Mouse (Mus musculus) lung, embryonic 15.5 days (tissue): ENCODE measurements around the gene Gm17490. TPM values are rescaled to one million over a fixed set of nuclear protein-coding genes. Genes with fewer than 3 reads are reported as not detected.

Source experiments
- ATAC-seq: fragments of 200-750 bp; cut with Nextera tagmentation; 2 replicates; pipeline ENCODE4 v1.8.0; 2017; ENCODE audit warnings: moderate number of reproducible peaks, borderline replicate concordance; ENCODE audit not compliant: low FRiP score, low TSS enrichment; ENCODE audit errors: extremely low read depth
- H3K27ac ChIP-seq: fragments of 300-500 bp; sonication (generic); 2 replicates; pipeline ENCODE4 v1.5.1; 2015; ENCODE audit warnings: moderate library complexity, mild to moderate bottlenecking, inconsistent platforms
- H3K27me3 ChIP-seq: fragments of 300-500 bp; sonication (generic); 2 replicates; pipeline ENCODE4 v1.6.1; 2015; ENCODE audit warnings: inconsistent platforms
- H3K36me3 ChIP-seq: fragments of 300-500 bp; sonication (generic); 2 replicates; pipeline ENCODE4 v1.6.1; 2015; ENCODE audit warnings: inconsistent platforms
- H3K4me1 ChIP-seq: fragments of 300-500 bp; sonication (generic); 2 replicates; pipeline ENCODE4 v1.6.1; 2015; ENCODE audit warnings: inconsistent platforms
- H3K4me2 ChIP-seq: fragments of 300-500 bp; sonication (generic); 2 replicates; pipeline ENCODE4 v1.6.1; 2015; ENCODE audit warnings: inconsistent platforms, mild to moderate bottlenecking, moderate library complexity
- H3K4me3 ChIP-seq: fragments of 300-500 bp; sonication (generic); 2 replicates; pipeline ENCODE4 v1.5.1; 2015; ENCODE audit warnings: mild to moderate bottlenecking, inconsistent platforms
- H3K9ac ChIP-seq: fragments of 300-500 bp; sonication (generic); 2 replicates; pipeline ENCODE4 v1.6.1; 2015; ENCODE audit warnings: inconsistent platforms
- H3K9me3 ChIP-seq: fragments of 300-500 bp; sonication (generic); 2 replicates; pipeline ENCODE4 v1.6.1; 2016; ENCODE audit warnings: inconsistent platforms
- WGBS: fragments of 180-500 bp; shearing (Covaris S2); methylation state at CpG from one replicate; pipeline ENCODE4 v1.1.7; 2015; 5-methylcytosine and 5-hydroxymethylcytosine counted together
- polyA plus RNA-seq: library from polyadenylated mRNA; unstranded; fragments of >200 nt; fragmentation: Nextera tagmentation; extraction: Ambion mirVana; gene quantifications from 2 replicates; pipeline ENCODE4 v1.2.1, GENCODE M21; 2015

The Gm17490 gene
- polyA plus RNA-seq, 1 experiment from 2014 or later: not detected

- no peak overlapping the region for H3K27ac ChIP-seq
- H3K9ac ChIP-seq: no peak overlapping the region
- H3K9me3 ChIP-seq: no peaks in the 10 kb centered on the region
- no peak overlapping the region for H3K4me3 ChIP-seq
- no peak overlapping the region for H3K4me2 ChIP-seq
- ATAC-seq: no peak
- H3K36me3 ChIP-seq: no peaks in the 10 kb centered on the region
- no peaks in the 10 kb centered on the region for H3K27me3 ChIP-seq
- WGBS: 22% methylated on average over 6 of the region's 6 CpGs
- no peaks in the 10 kb centered on the region for H3K4me1 ChIP-seq
These were observed 27.3 kb upstream of the Gm17490 start for GRCm38 (mm10) chr2:11653330-11653729.

- Histone ChIP-seq H3K27ac (no peak overlapping the region), H3K9ac (no peak overlapping the region), H3K4me1 (no peaks in the 10 kb centered on the region), H3K9me3 (no peaks in the 10 kb centered on the region), H3K27me3 (no peaks in the 10 kb centered on the region), H3K4me2 (no peak overlapping the region), H3K4me3 (no peak overlapping the region), H3K36me3 (no peaks in the 10 kb centered on the region)
- 64% methylated on average over 2 of the region's 2 CpGs for WGBS
- ATAC-seq: no peak
These were observed 26.7 kb upstream of the Gm17490 start for GRCm38 (mm10) chr2:11652780-11653179.

GRCm38 (mm10) chr2:11652196-11652595 is 26.1 kb upstream of the Gm17490 start:
- Histone ChIP-seq H3K27me3 (no peaks in the 10 kb centered on the region), H3K36me3 (no peaks in the 10 kb centered on the region), H3K4me1 (no peaks in the 10 kb centered on the region), H3K9me3 (no peaks in the 10 kb centered on the region), H3K4me3 (no peak overlapping the region), H3K27ac (no peak overlapping the region), H3K9ac (no peak overlapping the region), H3K4me2 (no peak overlapping the region)
- no peak for ATAC-seq
- 75% methylated on average over 3 of the region's 3 CpGs for WGBS

GRCm38 (mm10) chr2:11651476-11651875 is 25.4 kb upstream of the Gm17490 start:
- H3K4me1 ChIP-seq: no peaks in the 10 kb centered on the region

GRCm38 (mm10) chr2:11645297-11645696 is 19.2 kb upstream of the Gm17490 start:
- H3K4me3 ChIP-seq: no peak overlapping the region
- ATAC-seq: no peak
- WGBS: 78% methylated on average over 2 of the region's 2 CpGs

More at GRCm38 (mm10) chr2:11651476-11651875, 25.4 kb upstream of the Gm17490 start:
- no peak for ATAC-seq
- Histone ChIP-seq H3K36me3 (no peaks in the 10 kb centered on the region), H3K27me3 (no peaks in the 10 kb centered on the region), H3K4me3 (no peak overlapping the region), H3K4me2 (no peak overlapping the region), H3K9me3 (no peaks in the 10 kb centered on the region), H3K9ac (no peak overlapping the region), H3K27ac (no peak overlapping the region)
- 52% methylated on average over 3 of the region's 3 CpGs for WGBS

GRCm38 (mm10) chr2:11644057-11644456 is 18.0 kb upstream of the Gm17490 start:
- H3K27me3 ChIP-seq: no peaks in the 10 kb centered on the region
- no peak overlapping the region for H3K4me2 ChIP-seq
- H3K27ac ChIP-seq: no peak overlapping the region
- 66% methylated on average over 1 of the region's 1 CpGs for WGBS
- ATAC-seq: no peak
- no peak overlapping the region for H3K9ac ChIP-seq
- no peak overlapping the region for H3K4me3 ChIP-seq
- no peaks in the 10 kb centered on the region for H3K4me1 ChIP-seq
- no peaks in the 10 kb centered on the region for H3K36me3 ChIP-seq
- no peaks in the 10 kb centered on the region for H3K9me3 ChIP-seq

More at GRCm38 (mm10) chr2:11645297-11645696, 19.2 kb upstream of the Gm17490 start:
- no peaks in the 10 kb centered on the region for H3K9me3 ChIP-seq
- H3K9ac ChIP-seq: no peak overlapping the region
- H3K27ac ChIP-seq: no peak overlapping the region
- no peaks in the 10 kb centered on the region for H3K36me3 ChIP-seq
- H3K4me2 ChIP-seq: no peak overlapping the region
- no peaks in the 10 kb centered on the region for H3K4me1 ChIP-seq
- no peaks in the 10 kb centered on the region for H3K27me3 ChIP-seq

GRCm38 (mm10) chr2:11642451-11642941 is 16.4 kb upstream of the Gm17490 start, which contains the start of gene Il2ra:
Gene Il2ra, plus strand, starts transcription at chr2:11642807.
- no peak within 1 kb of the TSS for H3K27ac ChIP-seq
- no peak within 1 kb of the TSS for H3K4me2 ChIP-seq
- H3K4me3 ChIP-seq: no peak within 1 kb of the TSS
- ATAC-seq: no peak
- no peaks in the 10 kb centered on the region for H3K27me3 ChIP-seq
- 78% methylated on average over 3 of the region's 3 CpGs for WGBS
- H3K4me1 ChIP-seq: no peaks in the 10 kb centered on the region
- H3K9ac ChIP-seq: no peak within 1 kb of the TSS
- H3K9me3 ChIP-seq: no peaks in the 10 kb centered on the region
- H3K36me3 ChIP-seq: no peaks in the 10 kb centered on the region

GRCm38 (mm10) chr2:11637115-11637514 is 11.1 kb upstream of the Gm17490 start:
- ATAC-seq: no peak
- Histone ChIP-seq H3K9me3 (no peaks in the 10 kb centered on the region), H3K4me1 (no peaks in the 10 kb centered on the region), H3K27ac (no peak overlapping the region), H3K4me3 (no peak overlapping the region), H3K9ac (no peak overlapping the region), H3K4me2 (no peak overlapping the region), H3K36me3 (no peaks in the 10 kb centered on the region), H3K27me3 (no peaks in the 10 kb centered on the region)
- WGBS: 52% methylated on average over 1 of the region's 1 CpGs

- H3K36me3 ChIP-seq: no peaks in the 10 kb centered on the region
- ATAC-seq: no peak
- H3K27me3 ChIP-seq: no peaks in the 10 kb centered on the region
- no peak overlapping the region for H3K4me3 ChIP-seq
- no peaks in the 10 kb centered on the region for H3K9me3 ChIP-seq
- H3K27ac ChIP-seq: no peak overlapping the region
- H3K4me2 ChIP-seq: no peak overlapping the region
- no peak overlapping the region for H3K9ac ChIP-seq
- 62% methylated on average over 3 of the region's 3 CpGs for WGBS
- H3K4me1 ChIP-seq: no peaks in the 10 kb centered on the region
These were observed 10.0 kb upstream of the Gm17490 start for GRCm38 (mm10) chr2:11636138-11636480.

- Histone ChIP-seq H3K9ac (no peak overlapping the region), H3K4me2 (no peak overlapping the region), H3K4me1 (no peaks in the 10 kb centered on the region), H3K9me3 (no peaks in the 10 kb centered on the region), H3K36me3 (no peaks in the 10 kb centered on the region), H3K4me3 (no peak overlapping the region), H3K27ac (no peak overlapping the region), H3K27me3 (no peaks in the 10 kb centered on the region)
- ATAC-seq: no peak
- 88% methylated on average over 5 of the region's 5 CpGs for whole genome bisulfite sequencing
These were observed 9.5 kb upstream of the Gm17490 start for GRCm38 (mm10) chr2:11635471-11636137.

GRCm38 (mm10) chr2:11635035-11635434 is 9.0 kb upstream of the Gm17490 start:
- Histone ChIP-seq H3K27me3 (no peaks in the 10 kb centered on the region), H3K4me2 (no peak overlapping the region), H3K9ac (no peak overlapping the region), H3K36me3 (no peaks in the 10 kb centered on the region), H3K4me1 (no peaks in the 10 kb centered on the region), H3K9me3 (no peaks in the 10 kb centered on the region), H3K4me3 (no peak overlapping the region), H3K27ac (no peak overlapping the region)
- 78% methylated on average over 6 of the region's 6 CpGs for WGBS
- no peak for ATAC-seq

- Histone ChIP-seq H3K9me3 (no peaks in the 10 kb centered on the region), H3K9ac (no peak overlapping the region), H3K27me3 (no peaks in the 10 kb centered on the region), H3K4me3 (no peak overlapping the region), H3K4me1 (no peaks in the 10 kb centered on the region), H3K4me2 (no peak overlapping the region), H3K27ac (no peak overlapping the region), H3K36me3 (no peaks in the 10 kb centered on the region)
- WGBS: 84% methylated on average over 2 of the region's 2 CpGs
- no peak for ATAC-seq
These were observed 2.3 kb downstream of the Gm17490 start for GRCm38 (mm10) chr2:11623726-11624125.
